Mouse (Mus musculus): ENCODE measurements at regions not wholly inside any gene's neighbourhood (a gene's known extent, or its start where the extent isn't known, plus 50 kb on each side); places are given as distances from the start of the nearest gene placed in this dataset.

GRCm38 (mm10) chr3:143949656-143950055 lies 255.4 kb downstream of the Lmo4 start:
- TF ChIP-seq GABPA (IDR thresholded peaks at IDR 0.05; ENCODE audit: low read depth, low read length), result no peak
- TF ChIP-seq MAX (IDR thresholded peaks at IDR 0.05; ENCODE audit: low read length), result no peak
- no peak for TF ChIP-seq CTCF (IDR thresholded peaks at IDR 0.05 in 2 of 3, conservative IDR thresholded peaks at IDR 0.05 in 1 of 3; ENCODE audit: control insufficient read depth in 1 of 3, insufficient read depth in 1 of 3, low read depth in 2 of 3, low read length in 3 of 3, poor library complexity in 1 of 3, severe bottlenecking in 1 of 3)
- no peak for TF ChIP-seq BHLHE40 (IDR thresholded peaks at IDR 0.05; ENCODE audit: borderline replicate concordance, low read depth, low read length)
